Mouse (Mus musculus): ENCODE measurements around the gene Gamt.
A peak's percentile ranks its signal among the peaks of the same experiment; 100 is the strongest.
"Not testable (repeated sequence)": the region's sequence is repeated elsewhere in the genome, so short reads cannot be mapped to it uniquely, and the experiment has no call there.

Gene Gamt

GRCm38 (mm10) chr10:80227877-80228775 is 32.7 kb downstream of the Gamt start:
- DNase-seq (ENCODE audit: low read depth, low spot score): no peak

GRCm38 (mm10) chr10:80227166-80227539 is 33.7 kb downstream of the Gamt start:
- DNase-seq (ENCODE audit: low read depth, low spot score): no peak

GRCm38 (mm10) chr10:80226416-80227165 is 34.2 kb downstream of the Gamt start, which contains the start of gene Mum1:
Gene Mum1 (plus strand): TSS chr10:80226434.
- peak; percentile 96 for DNase-seq (ENCODE audit: low read depth, low spot score)

GRCm38 (mm10) chr10:80226071-80226415 is 34.8 kb downstream of the Gamt start:
- DNase-seq (ENCODE audit: low read depth, low spot score): no peak

GRCm38 (mm10) chr10:80223137-80223536 is 37.7 kb downstream of the Gamt start:
- not testable (repeated sequence) for DNase-seq (ENCODE audit: low read depth, low spot score)

- DNase-seq (ENCODE audit: low read depth, low spot score): no peak
Measured at GRCm38 (mm10) chr10:80220676-80221075, 40.1 kb downstream of the Gamt start.

- no peak for DNase-seq (ENCODE audit: low read depth, low spot score)
Measured at GRCm38 (mm10) chr10:80215048-80215772, 45.6 kb downstream of the Gamt start.

- not testable (repeated sequence) for DNase-seq (ENCODE audit: low read depth, low spot score)
Measured at GRCm38 (mm10) chr10:80211547-80212103, 49.2 kb downstream of the Gamt start.

- DNase-seq (ENCODE audit: low read depth, low spot score): no peak
Measured at GRCm38 (mm10) chr10:80208841-80209371, 51.9 kb downstream of the Gamt start.

GRCm38 (mm10) chr10:80208248-80208647 is 52.6 kb downstream of the Gamt start:
- DNase-seq (ENCODE audit: low read depth, low spot score): no peak

Measured in retina, postnatal 7 days (tissue).